Mouse (Mus musculus): ENCODE results near the gene Fkbp11. TPM values are rescaled to one million over a fixed set of nuclear protein-coding genes. Genes with fewer than 3 reads are reported as not detected.

The Fkbp11 gene
- polyA plus RNA-seq, 1 experiment from 2014 or later, result 12.3 TPM

DNA sequence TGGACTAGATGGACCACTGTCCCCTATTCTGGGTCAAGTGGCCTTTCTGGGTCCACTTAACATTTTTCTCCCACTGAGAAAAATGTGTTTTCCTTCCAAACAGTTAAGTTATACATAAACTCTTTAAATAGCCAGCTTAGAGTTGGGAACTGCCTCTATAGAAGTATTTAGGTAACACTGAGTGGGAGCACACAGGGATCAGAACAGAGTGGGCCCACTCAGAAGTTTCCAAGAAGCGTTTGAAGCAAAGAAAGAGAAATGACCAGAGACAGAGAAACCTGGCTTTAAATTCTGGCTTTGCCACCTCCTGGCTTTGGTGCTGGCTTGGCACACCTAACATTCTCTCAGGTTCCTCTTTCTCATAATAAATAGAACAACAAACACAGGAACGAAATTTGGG is 38.3 kb downstream of the Fkbp11 start:
- H3K36me3 ChIP-seq, result no peaks in the 10 kb centered on the region
- no peak overlapping the region for H3K27ac ChIP-seq (replicated peaks)
- 88% methylated on average over 2 of the region's 2 CpGs for WGBS
- no peak for ATAC-seq (ENCODE audit: low FRiP score)
- no peak overlapping the region for H3K4me3 ChIP-seq (replicated peaks)
- H3K9me3 ChIP-seq (replicated peaks), result no peaks in the 10 kb centered on the region
- no peak overlapping the region for H3K4me2 ChIP-seq
- H3K27me3 ChIP-seq (replicated peaks), result no peaks in the 10 kb centered on the region
- H3K4me1 ChIP-seq, result peaks cover 14% of the 10 kb centered on the region
- H3K9ac ChIP-seq (replicated peaks), result no peak overlapping the region

DNA sequence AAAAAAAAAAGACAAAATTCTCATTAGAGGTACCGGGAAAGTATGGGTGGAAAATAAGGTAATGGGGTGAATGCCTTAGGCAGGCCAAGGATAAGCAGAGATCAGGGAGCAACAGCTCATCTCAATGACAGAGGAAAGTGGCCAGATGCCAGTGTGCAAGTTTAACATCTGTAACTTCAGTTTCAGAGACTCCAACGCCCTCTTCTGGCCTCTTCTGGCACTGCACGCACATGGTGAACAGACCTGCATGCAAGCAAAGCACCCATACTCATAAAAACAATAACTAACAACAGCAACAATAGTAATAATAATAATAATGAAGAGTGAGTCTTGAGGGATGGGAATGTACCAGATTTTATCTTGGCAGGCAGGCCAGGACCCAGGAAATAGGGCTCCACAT is 42.1 kb downstream of the Fkbp11 start:
- H3K27me3 ChIP-seq (replicated peaks), result no peaks in the 10 kb centered on the region
- H3K9me3 ChIP-seq (replicated peaks), result no peaks in the 10 kb centered on the region
- 70% methylated on average over 3 of the region's 3 CpGs for WGBS
- no peak overlapping the region for H3K27ac ChIP-seq (replicated peaks)
- ATAC-seq (ENCODE audit: low FRiP score), result no peak
- H3K4me2 ChIP-seq, result no peak overlapping the region
- H3K9ac ChIP-seq (replicated peaks), result no peak overlapping the region
- H3K36me3 ChIP-seq, result no peaks in the 10 kb centered on the region
- H3K4me1 ChIP-seq, result no peaks in the 10 kb centered on the region
- no peak overlapping the region for H3K4me3 ChIP-seq (replicated peaks)

DNA sequence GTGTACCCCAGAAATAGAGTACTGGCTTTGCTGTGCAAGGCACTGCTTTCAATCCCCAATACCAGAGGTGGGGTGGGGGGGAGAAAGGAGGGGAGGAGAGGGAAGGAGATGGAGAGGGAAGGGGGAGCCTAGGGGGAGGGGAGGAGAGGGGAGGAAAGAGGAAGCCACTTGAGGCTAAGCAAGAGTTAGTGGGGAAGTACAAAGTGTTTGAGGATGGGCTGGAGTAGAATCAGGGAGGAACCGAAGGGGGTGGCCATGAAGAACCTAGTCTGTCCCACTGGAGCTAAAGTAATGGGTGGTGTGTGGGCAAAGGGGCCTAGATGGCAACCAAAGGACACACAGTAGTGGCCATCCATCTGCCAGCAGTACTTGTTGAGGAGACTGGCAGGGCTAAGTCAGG is 44.3 kb downstream of the Fkbp11 start:
- H3K4me3 ChIP-seq (replicated peaks), result no peak overlapping the region
- WGBS, result 95% methylated on average over 1 of the region's 1 CpGs
- 0 out of 2 replicates have a peak, but pooled peaks cover 2% of the 10 kb centered on the region for H3K27me3 ChIP-seq (replicated peaks)
- H3K27ac ChIP-seq (replicated peaks), result no peak overlapping the region
- no peak overlapping the region for H3K4me2 ChIP-seq
- no peaks in the 10 kb centered on the region for H3K9me3 ChIP-seq (replicated peaks)
- no peaks in the 10 kb centered on the region for H3K4me1 ChIP-seq
- H3K9ac ChIP-seq (replicated peaks), result no peak overlapping the region
- H3K36me3 ChIP-seq, result no peaks in the 10 kb centered on the region
- no peak for ATAC-seq (ENCODE audit: low FRiP score)

DNA sequence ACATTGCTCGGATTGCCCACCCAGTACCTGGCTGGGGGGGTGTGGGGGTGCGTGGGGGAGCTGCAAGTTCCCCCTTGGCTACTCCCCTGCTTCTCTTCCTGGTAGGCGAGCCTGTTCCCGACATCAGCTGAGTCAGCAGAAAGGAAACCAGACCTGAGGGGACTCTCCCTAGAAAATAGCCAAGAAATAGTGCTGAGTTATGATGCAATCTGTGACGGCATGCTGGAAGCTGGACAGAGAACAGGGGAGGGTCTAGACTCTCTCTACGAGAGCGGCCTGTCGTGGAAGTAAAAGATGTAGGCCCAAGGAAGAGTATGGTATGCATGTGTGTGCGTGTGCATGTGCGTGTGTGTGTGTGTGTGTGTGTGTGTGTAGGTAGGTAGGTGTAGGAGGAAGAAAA is 44.8 kb downstream of the Fkbp11 start:
- 0 out of 2 replicates have a peak, but pooled peaks cover 2% of the 10 kb centered on the region for H3K27me3 ChIP-seq (replicated peaks)
- ATAC-seq (ENCODE audit: low FRiP score), result no peak
- H3K27ac ChIP-seq (replicated peaks), result no peak overlapping the region
- no peak overlapping the region for H3K9ac ChIP-seq (replicated peaks)
- H3K36me3 ChIP-seq, result no peaks in the 10 kb centered on the region
- WGBS, result 76% methylated on average over 10 of the region's 10 CpGs
- H3K4me1 ChIP-seq, result no peaks in the 10 kb centered on the region
- H3K4me2 ChIP-seq, result no peak overlapping the region
- no peak overlapping the region for H3K4me3 ChIP-seq (replicated peaks)
- H3K9me3 ChIP-seq (replicated peaks), result no peaks in the 10 kb centered on the region

DNA sequence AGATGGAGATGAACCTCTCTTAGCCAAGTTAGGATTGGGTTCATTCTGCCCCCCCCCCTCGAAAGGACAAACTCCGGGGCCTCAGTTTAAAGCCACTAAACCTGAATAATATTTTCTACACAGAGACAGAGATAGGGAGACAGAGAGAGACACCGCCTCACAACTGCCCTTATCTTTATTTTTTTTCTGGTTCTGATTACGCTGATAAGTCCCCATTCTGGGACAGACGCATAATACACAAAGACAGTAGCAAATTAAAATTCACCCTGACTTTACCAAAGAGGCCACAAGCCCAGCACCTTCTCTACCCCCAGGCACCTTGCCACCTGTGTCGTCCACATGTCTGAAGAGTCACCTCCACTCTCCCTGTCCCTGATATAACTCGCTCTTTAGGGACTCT is 46.4 kb downstream of the Fkbp11 start:
- H3K9me3 ChIP-seq (replicated peaks), result no peaks in the 10 kb centered on the region
- H3K4me1 ChIP-seq, result peaks cover 10% of the 10 kb centered on the region
- H3K27ac ChIP-seq (replicated peaks), result no peak overlapping the region
- H3K9ac ChIP-seq (replicated peaks), result no peak overlapping the region
- WGBS, result 90% methylated on average over 7 of the region's 7 CpGs
- 0 out of 2 replicates have a peak, but pooled peaks cover 2% of the 10 kb centered on the region for H3K27me3 ChIP-seq (replicated peaks)
- no peaks in the 10 kb centered on the region for H3K36me3 ChIP-seq
- no peak overlapping the region for H3K4me2 ChIP-seq
- no peak overlapping the region for H3K4me3 ChIP-seq (replicated peaks)
- no peak for ATAC-seq (ENCODE audit: low FRiP score)

DNA sequence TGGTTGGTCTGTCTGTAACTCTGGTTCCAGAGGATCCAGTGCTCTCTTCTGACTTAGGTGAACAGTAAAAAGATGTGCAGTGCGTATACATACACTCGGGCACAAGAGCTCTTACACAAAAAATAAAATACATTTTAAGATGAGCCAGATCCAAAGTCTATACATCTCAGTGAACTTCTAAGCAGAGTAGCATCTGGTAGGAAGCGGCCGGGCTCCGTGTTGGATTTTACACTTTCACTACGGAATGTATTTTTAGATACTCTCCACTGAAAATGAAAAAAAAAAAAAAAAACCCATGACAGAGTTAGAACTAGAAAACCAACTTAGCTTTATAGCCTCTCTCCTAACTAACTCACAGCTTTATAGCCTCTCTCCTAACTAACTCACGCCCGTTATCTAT is 47.3 kb downstream of the Fkbp11 start:
- no peak overlapping the region for H3K9ac ChIP-seq (replicated peaks)
- 87% methylated on average over 8 of the region's 8 CpGs for WGBS
- ATAC-seq (ENCODE audit: low FRiP score), result no peak

DNA sequence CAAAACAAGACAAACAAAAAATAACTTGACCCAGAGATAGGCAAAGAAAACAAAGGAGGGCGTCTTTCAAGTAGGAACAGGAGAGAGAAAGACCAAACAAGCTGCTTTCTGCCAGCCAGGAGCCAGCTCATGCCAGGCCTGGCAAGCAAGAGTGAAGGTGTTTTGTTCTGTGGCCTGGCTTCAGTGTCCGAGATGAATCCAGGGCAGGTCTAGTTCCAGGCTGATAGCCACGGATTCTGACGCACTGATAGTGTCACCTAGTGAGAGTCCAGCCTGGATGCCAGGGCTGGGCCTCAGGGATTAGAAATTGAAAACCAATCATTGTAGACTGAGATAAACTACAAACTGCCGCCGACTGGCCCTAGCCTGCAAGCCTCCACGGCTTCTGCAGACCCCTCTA is 50.0 kb downstream of the Fkbp11 start:
- no peaks in the 10 kb centered on the region for H3K9me3 ChIP-seq (replicated peaks)

More for the DNA sequence above, 47.3 kb downstream of the Fkbp11 start:
- H3K27me3 ChIP-seq (replicated peaks), result 0 out of 2 replicates have a peak, but pooled peaks cover 2% of the 10 kb centered on the region
- no peaks in the 10 kb centered on the region for H3K9me3 ChIP-seq (replicated peaks)
- H3K4me3 ChIP-seq (replicated peaks), result no peak overlapping the region
- peaks cover 20% of the 10 kb centered on the region for H3K4me1 ChIP-seq
- H3K4me2 ChIP-seq, result no peak overlapping the region
- no peaks in the 10 kb centered on the region for H3K36me3 ChIP-seq
- H3K27ac ChIP-seq (replicated peaks), result no peak overlapping the region

DNA sequence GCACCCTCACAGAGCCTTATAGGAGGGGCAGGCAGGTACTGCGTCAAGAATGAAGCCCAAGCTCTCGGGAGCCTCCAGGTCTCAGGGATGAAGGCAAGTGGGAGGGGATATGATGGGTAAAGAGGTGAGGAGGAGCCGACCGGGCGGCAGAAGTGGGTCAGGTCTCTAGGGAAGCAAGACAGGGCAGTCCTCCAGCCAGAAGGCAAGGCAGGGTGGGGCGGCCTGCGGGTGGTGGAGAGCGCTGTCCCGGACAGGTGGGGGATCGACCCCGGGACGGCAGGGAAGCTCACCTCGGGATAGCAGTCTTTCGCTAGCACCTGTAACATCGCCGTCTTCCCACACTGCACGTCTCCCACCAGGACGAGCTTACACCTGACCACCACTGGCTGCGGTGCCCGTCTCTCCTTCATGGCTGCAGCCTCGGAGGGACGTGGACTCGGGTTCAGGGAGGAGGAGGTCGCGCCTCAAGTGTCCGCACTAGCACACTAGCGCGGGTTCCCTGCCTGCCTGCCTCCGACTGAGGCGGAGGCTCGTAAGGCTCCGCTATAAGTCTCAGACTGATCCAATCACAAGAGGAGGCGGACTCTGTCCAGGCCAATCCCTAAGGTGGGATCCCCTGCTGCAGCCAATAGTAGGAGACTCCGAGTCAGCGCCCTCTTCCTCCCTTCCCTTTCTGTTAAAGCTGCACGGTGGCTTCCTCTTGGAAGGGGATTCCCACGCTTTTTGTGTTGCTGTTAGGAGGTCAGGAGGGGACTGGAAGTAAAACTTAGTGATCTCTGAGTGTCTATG is 50.9 kb downstream of the Fkbp11 start, which contains the start of gene Rnd1:
Gene Rnd1 (minus strand): TSS at position 522 of the 789 bp plus-strand sequence.
- under 1% methylated on average over 36 of the region's 37 CpGs for WGBS
- Histone ChIP-seq H3K36me3 (no peaks in the 10 kb centered on the region), H3K27me3 (replicated peaks) (0 out of 2 replicates have a peak, but pooled peaks cover 2% of the 10 kb centered on the region), H3K9ac (replicated peaks) (peak within 1 kb of the TSS; percentile 40), H3K27ac (replicated peaks) (no peak within 1 kb of the TSS), H3K9me3 (replicated peaks) (no peaks in the 10 kb centered on the region), H3K4me3 (replicated peaks) (peak within 1 kb of the TSS; percentile 48), H3K4me1 (peaks cover 37% of the 10 kb centered on the region), H3K4me2 (peak within 1 kb of the TSS; percentile 84)
- ATAC-seq (ENCODE audit: low FRiP score), result peak; percentile 95

More for the DNA sequence above, 50.0 kb downstream of the Fkbp11 start:
- Histone ChIP-seq H3K4me2 (0 out of 2 replicates have a peak overlapping the region, but pooled peaks have one; percentile 84), H3K27ac (replicated peaks) (no peak overlapping the region), H3K36me3 (no peaks in the 10 kb centered on the region), H3K27me3 (replicated peaks) (0 out of 2 replicates have a peak, but pooled peaks cover 2% of the 10 kb centered on the region), H3K4me3 (replicated peaks) (no peak overlapping the region), H3K4me1 (peaks cover 37% of the 10 kb centered on the region), H3K9ac (replicated peaks) (no peak overlapping the region)
- no peak for ATAC-seq (ENCODE audit: low FRiP score)
- WGBS, result 83% methylated on average over 7 of the region's 7 CpGs

DNA sequence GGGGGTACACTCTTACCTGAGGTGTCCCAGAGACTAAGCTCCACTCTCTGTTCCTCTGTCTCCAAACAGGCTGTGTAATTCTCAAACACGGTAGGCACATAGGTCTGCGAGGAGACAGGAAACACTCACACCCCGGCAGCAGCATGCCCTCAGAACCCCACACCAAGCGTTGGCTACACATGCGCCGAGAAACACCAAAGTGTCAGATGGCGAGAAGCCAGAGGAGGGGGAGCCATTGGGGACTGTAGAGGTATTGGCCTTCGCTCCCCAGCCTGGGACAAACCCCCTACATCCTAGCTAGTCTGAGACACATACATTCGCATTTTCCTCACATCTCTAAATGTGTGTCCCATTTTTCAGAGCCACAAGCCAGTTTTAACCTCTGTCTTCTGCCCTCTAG is 51.5 kb downstream of the Fkbp11 start:
- Histone ChIP-seq H3K4me3 (replicated peaks) (peak overlapping the region; percentile 48), H3K9ac (replicated peaks) (peak overlapping the region; percentile 40), H3K36me3 (no peaks in the 10 kb centered on the region), H3K4me1 (peaks cover 37% of the 10 kb centered on the region), H3K27me3 (replicated peaks) (0 out of 2 replicates have a peak, but pooled peaks cover 2% of the 10 kb centered on the region), H3K27ac (replicated peaks) (no peak overlapping the region), H3K4me2 (peak overlapping the region; percentile 84), H3K9me3 (replicated peaks) (no peaks in the 10 kb centered on the region)
- ATAC-seq (ENCODE audit: low FRiP score), result no peak
- 0% methylated on average over 9 of the region's 9 CpGs for WGBS

DNA sequence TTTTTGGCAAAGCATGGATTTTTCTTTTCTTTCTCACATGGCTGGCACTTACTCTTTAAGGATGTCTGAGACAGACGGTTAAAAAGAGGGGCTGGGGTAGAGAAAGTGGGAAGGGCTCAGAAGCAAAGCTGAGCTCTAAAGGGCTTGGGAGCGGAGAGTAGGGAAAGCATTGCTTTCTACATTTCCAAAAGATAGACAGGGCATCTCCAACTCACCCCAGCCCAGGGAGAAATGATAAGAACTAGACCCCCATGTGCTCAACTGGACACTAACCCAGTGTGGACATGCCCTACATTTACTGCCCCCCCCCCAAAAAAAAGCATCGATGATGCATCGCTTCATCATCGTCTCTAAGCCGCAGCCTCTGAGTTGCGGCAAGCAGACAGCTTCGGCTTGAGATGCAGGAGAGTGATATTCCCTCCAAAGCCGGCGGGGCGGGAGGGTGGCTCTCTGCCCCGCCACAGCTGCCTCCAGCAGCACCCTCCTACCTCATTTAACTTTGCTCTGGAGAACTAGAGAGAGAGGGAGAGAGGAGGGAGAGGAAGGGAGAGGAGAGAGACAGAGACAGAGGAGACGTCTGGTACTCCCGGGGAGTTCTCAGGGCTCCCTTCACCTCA is 52.3 kb downstream of the Fkbp11 start:
- 3% methylated on average over 14 of the region's 14 CpGs for WGBS
- peak overlapping the region; percentile 48 for H3K4me3 ChIP-seq (replicated peaks)
- 0 out of 2 replicates have a peak, but pooled peaks cover 2% of the 10 kb centered on the region for H3K27me3 ChIP-seq (replicated peaks)
- H3K9ac ChIP-seq (replicated peaks), result peak overlapping the region; percentile 40
- H3K4me2 ChIP-seq, result peak overlapping the region; percentile 84
- no peaks in the 10 kb centered on the region for H3K36me3 ChIP-seq
- ATAC-seq (ENCODE audit: low FRiP score), result no peak
- peaks cover 37% of the 10 kb centered on the region for H3K4me1 ChIP-seq
- no peaks in the 10 kb centered on the region for H3K9me3 ChIP-seq (replicated peaks)
- peak overlapping the region; percentile 74 for H3K27ac ChIP-seq (replicated peaks)

DNA sequence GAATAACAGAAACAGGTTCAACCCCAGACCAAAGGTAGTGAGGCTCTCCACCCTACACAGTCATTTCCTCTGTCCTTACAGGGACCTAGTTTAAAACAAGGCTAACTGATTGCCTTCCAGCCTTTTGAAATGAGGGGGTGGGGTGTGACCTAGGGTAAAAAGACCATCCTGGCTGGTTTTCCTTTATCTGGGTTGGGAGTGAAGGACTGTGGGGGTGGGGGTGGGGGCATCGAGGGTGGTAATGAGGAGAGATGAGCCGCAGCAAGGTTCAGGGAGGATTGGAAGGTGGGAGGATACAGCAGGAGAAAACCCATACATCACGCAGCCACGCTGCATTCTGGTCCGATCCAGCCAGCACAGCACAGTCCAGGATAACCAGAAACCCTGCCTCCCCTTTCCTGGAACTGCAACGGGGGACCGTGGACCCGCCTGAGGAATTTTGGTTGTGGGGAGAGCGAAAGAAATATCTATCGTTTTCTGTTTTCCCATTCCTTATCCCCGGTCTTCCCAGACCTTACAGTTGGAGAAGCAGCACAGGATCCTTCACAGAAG is 52.9 kb downstream of the Fkbp11 start:
- Histone ChIP-seq H3K4me1 (peaks cover 37% of the 10 kb centered on the region), H3K4me2 (peak overlapping the region; percentile 84), H3K4me3 (replicated peaks) (peak overlapping the region; percentile 48), H3K36me3 (0 out of 2 replicates have a peak, but pooled peaks cover 4% of the 10 kb centered on the region), H3K9ac (replicated peaks) (peak overlapping the region; percentile 40), H3K9me3 (replicated peaks) (no peaks in the 10 kb centered on the region), H3K27ac (replicated peaks) (peak overlapping the region; percentile 74), H3K27me3 (replicated peaks) (0 out of 2 replicates have a peak, but pooled peaks cover 2% of the 10 kb centered on the region)
- peak; percentile 22; the same call in 1 of the 2 replicates for ATAC-seq (ENCODE audit: low FRiP score)
- 8% methylated on average over 11 of the region's 11 CpGs for WGBS
